Mouse (Mus musculus) heart, postnatal 0 days (tissue): ENCODE data around the gene Lrrc74b.

Experiments used
- CTCF ChIP-seq: IDR thresholded peaks from 2 replicates; pipeline ENCODE4 v1.5.1; 2016; ENCODE audit warnings: antibody characterized with exemption, control low read depth, low read depth
- EP300 ChIP-seq: IDR thresholded peaks from 2 replicates; pipeline ENCODE4 v1.6.1; 2016; ENCODE audit warnings: antibody characterized with exemption, low read depth

DNA sequence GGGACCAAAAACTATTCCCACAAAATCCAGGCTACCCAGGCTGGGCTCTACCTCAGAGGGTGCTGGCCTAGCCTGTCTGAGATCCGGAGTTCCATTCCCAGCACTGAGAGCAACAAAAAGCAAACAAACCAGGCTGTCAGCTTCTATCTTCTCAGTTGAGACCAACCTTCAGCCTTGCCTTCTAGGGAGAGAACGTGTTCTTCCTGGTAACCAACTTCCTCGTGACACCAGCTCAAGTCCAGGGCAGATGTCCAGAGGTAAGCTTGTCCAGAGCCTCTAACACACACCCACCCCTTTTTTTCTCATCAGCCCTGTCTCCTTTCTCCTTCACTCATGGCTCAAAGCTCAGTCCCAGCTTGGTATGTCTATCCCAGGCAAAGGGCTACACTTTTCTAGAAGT lies 3.7 kb upstream of the Lrrc74b start:
- TF ChIP-seq CTCF = no peak
- TF ChIP-seq EP300 = no peak
